Mouse (Mus musculus): ENCODE results near the gene Synpo2l. TPM values are rescaled to one million over a fixed set of nuclear protein-coding genes. Genes with fewer than 3 reads are reported as not detected.
"Not testable (repeated sequence)": the region's sequence is repeated elsewhere in the genome, so short reads cannot be mapped to it uniquely, and the experiment has no call there.

The Synpo2l gene
- polyA plus RNA-seq (2015; fragmentation: Nextera tagmentation; extraction: Ambion mirVana), result 30.1 and 37.7 TPM in 2 replicates

DNA sequence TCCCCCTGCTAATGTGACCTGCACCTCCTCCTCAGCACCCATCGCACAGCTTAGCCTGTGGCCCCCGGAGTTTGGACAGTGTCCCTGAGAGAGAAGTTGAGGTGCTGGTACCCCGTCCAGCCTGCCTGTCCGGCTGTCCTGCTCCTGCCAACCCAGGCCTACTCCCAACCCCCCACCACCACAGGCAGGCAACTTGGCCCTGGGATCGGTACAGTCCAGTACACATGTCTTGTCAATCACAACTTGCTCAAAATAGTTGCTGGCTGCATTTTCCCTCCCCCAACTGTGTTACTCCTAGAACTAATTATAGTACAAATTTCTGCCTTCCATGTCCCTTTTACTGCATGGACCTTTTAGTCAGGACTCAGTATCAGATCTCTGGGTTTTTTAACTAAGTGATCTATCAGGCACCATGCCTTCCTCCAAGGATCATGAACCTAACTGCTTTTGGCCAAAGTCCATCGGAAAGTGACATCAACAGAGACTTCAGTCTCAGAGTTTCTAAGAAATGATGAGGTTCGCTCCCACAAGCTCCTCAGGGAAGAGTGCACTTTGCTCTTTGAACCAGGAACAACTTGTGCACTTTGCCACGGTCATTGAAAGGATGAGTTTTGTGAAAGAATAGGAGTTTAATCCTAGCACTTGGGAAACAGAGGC is at the start of gene Synpo2l:
TSS of gene Synpo2l (minus strand) at position 201 of the 657 bp plus-strand sequence.
- Histone ChIP-seq H3K27ac (replicated peaks) (peak within 1 kb of the TSS; percentile 39; the same call in 1 of the 2 replicates), H3K36me3 (no peaks in the 10 kb centered on the region), H3K9me3 (replicated peaks) (no peaks in the 10 kb centered on the region), H3K4me2 (replicated peaks) (no peak within 1 kb of the TSS), H3K27me3 (no peaks in the 10 kb centered on the region; the same call in 1 of the 2 replicates), H3K4me3 (replicated peaks) (no peak within 1 kb of the TSS), H3K9ac (no peak within 1 kb of the TSS), H3K4me1 (no peaks in the 10 kb centered on the region)
- WGBS, result 74% methylated on average over 8 of the region's 8 CpGs
- 0 out of 2 replicates have a peak, but pooled peaks have one; percentile 36 for ATAC-seq (ENCODE audit: insufficient number of reproducible peaks, low FRiP score, low TSS enrichment, low read depth)

DNA sequence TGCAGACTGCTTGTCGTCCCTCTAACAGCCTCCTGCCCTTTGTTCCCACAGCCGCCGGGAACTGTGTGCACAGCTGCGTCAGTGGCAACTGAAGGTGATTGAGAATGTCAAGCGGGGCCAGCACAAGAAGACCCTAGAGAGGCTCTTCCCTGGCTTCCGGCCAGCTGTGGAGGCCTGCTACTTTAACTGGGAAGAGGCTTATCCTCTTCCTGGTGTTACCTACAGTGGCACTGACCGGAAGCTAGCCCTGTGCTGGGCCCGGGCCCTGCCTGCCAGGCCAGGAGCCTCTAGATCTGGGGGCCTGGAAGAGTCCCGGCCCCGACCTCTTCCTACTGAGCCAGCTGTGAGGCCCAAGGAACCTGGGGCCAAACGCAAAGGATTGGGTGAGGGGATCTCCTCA is 45.7 kb upstream of the Synpo2l start:
- Histone ChIP-seq H3K9me3 (replicated peaks) (no peaks in the 10 kb centered on the region), H3K36me3 (peaks cover 87% of the 10 kb centered on the region), H3K27me3 (no peaks in the 10 kb centered on the region), H3K4me1 (peaks cover 8% of the 10 kb centered on the region), H3K4me2 (replicated peaks) (no peak overlapping the region), H3K4me3 (replicated peaks) (no peak overlapping the region), H3K27ac (replicated peaks) (no peak overlapping the region), H3K9ac (no peak overlapping the region)
- ATAC-seq (ENCODE audit: insufficient number of reproducible peaks, low FRiP score, low TSS enrichment, low read depth), result no peak
- whole genome bisulfite sequencing, result 81% methylated on average over 11 of the region's 11 CpGs

DNA sequence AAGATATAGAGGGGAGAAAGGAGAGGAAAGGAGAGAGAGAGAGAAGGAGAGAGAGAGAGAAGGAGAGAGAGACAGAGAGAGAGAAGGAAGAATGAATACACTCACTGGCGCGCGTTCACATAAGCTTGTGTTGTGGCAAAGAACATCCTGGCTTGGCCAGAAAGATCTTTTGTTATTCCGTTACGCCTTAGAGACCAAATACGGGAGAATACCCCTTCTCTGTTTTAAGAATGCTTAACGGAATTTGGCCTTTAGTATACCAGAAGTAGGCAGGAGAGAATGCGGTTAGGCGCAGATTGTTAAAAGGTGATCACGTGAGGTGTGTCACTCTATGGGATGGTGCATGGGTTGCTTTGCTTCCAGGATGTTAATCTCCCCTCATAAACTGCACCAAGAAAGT is 40.1 kb upstream of the Synpo2l start:
- no peaks in the 10 kb centered on the region for H3K9me3 ChIP-seq (replicated peaks)
- peak overlapping the region; percentile 94 for H3K27ac ChIP-seq (replicated peaks)
- H3K4me1 ChIP-seq, result peaks cover 16% of the 10 kb centered on the region
- H3K4me3 ChIP-seq (replicated peaks), result peak overlapping the region; percentile 94
- H3K36me3 ChIP-seq, result peaks cover 32% of the 10 kb centered on the region
- peak overlapping the region; percentile 75 for H3K4me2 ChIP-seq (replicated peaks)
- H3K27me3 ChIP-seq, result no peaks in the 10 kb centered on the region
- ATAC-seq (ENCODE audit: insufficient number of reproducible peaks, low FRiP score, low TSS enrichment, low read depth), result no peak
- WGBS, result 4% methylated on average over 10 of the region's 10 CpGs
- peak overlapping the region; percentile 97 for H3K9ac ChIP-seq

DNA sequence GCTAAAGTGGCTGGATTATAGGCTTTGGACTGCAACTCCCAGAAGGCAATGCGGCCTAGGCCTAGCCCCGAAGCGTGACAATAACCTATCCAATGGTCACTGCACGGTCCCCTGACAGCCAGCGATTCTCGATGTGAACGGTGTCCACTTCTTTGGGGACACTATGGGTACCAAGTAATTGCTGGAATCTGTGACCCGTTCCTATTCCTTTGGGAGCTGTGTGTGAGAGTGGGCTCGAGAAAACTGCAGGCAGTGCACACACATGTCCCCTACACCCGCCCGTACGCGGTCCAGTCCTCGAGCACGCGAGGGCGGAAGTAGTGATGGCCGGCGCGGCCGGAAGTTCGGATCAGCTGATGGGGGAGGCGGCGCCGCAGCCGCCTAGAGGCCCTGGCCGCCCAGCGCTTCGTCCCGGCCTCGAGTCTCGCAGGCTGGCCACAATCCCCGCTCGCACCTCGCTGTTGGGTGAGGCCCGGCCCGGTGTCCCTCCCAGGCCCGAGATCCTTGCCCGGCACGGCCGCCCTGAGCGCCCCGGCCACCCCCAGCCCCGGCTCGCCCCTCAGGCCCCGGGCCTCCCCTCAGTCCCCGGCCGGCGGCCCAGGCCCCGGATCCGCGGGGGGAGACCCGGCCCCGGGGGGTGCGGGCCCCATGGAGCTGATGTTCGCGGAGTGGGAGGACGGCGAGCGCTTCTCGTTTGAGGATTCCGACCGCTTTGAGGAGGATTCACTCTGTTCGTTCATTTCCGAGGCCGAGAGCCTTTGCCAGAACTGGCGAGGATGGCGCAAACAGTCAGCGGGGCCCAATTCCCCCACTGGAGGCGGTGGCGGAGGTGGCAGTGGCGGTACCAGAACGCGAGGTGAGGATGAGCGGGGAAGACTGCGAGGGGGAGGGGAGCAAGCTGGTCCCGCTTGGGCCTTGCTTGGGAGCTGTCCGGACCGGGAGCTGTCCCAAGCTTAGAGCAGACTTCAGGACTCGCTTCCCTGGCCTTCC is 39.3 kb upstream of the Synpo2l start, which contains the start of gene Zswim8:
TSS of gene Zswim8 (plus strand) at position 352 of the 990 bp plus-strand sequence.
- WGBS, result 1% methylated on average over 75 of the region's 80 CpGs
- peak; percentile 93 for ATAC-seq (ENCODE audit: insufficient number of reproducible peaks, low FRiP score, low TSS enrichment, low read depth)
- Histone ChIP-seq H3K27me3 (no peaks in the 10 kb centered on the region), H3K9ac (peak within 1 kb of the TSS; percentile 97), H3K4me3 (replicated peaks) (peak within 1 kb of the TSS; percentile 94), H3K9me3 (replicated peaks) (no peaks in the 10 kb centered on the region), H3K4me2 (replicated peaks) (peak within 1 kb of the TSS; percentile 75), H3K4me1 (peaks cover 16% of the 10 kb centered on the region), H3K27ac (replicated peaks) (peak within 1 kb of the TSS; percentile 94), H3K36me3 (peaks cover 24% of the 10 kb centered on the region)

DNA sequence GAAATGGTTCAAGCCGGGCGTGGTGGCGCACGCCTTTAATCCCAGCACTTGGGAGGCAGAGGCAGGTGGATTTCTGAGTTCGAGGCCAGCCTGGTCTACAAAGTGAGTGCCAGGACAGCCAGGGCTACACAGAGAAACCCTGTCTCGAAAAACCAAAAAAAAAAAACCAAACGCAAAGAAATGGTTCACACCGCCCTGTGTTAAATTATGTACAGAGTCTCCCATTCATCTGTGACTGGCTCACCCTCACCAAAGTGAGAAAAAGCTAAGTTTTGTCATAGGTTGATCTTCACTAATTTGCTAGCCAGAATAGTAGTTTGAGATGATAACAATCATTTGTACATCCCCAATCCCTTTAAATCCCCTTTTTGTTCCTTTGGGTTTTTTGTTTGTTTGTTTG is 35.3 kb upstream of the Synpo2l start:
- peak overlapping the region; percentile 55 for H3K4me2 ChIP-seq (replicated peaks)
- H3K4me1 ChIP-seq, result peaks cover 25% of the 10 kb centered on the region
- not testable (repeated sequence) for ATAC-seq (ENCODE audit: insufficient number of reproducible peaks, low FRiP score, low TSS enrichment, low read depth); H3K36me3 ChIP-seq; H3K9me3 ChIP-seq (replicated peaks); H3K27me3 ChIP-seq
- H3K4me3 ChIP-seq (replicated peaks), result peak overlapping the region; percentile 92
- H3K27ac ChIP-seq (replicated peaks), result peak overlapping the region; percentile 93
- 10% methylated on average over 8 of the region's 8 CpGs for WGBS
- H3K9ac ChIP-seq, result peak overlapping the region; percentile 86

DNA sequence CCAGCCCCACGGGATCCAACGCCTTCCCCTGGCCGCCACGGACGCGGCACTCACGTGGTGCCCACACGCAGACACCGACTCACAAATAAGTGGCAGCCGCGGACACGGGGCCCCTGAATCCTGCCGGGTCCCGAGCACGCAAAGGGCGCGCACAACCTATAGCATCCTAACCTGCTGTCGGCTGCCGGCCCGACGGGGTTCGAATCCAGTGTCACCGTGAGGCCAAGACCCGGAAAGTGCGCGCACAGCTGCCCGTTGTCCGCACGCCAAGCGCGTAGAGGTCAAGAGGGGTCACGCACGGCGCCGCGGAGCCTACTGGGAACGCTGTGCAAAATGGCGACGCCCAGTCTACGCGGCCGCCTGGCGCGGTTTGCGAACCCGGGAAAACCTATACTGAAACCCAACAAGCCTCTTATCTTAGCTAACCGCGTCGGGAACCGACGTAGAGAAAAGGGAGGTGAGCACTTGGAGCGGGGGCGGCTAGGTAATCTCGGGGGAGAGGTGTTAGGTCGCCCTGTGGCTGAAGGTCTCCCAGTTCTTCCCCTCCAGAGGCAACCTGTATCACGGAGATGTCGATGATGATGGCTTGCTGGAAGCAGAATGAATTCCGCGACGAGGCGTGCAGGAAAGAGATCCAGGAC is 34.7 kb upstream of the Synpo2l start, which contains the start of gene Chchd1:
TSS of gene Chchd1 (plus strand) at position 266 of the 641 bp plus-strand sequence.
- peaks cover 26% of the 10 kb centered on the region for H3K4me1 ChIP-seq
- H3K27ac ChIP-seq (replicated peaks), result peak within 1 kb of the TSS; percentile 93
- peak within 1 kb of the TSS; percentile 55 for H3K4me2 ChIP-seq (replicated peaks)
- under 1% methylated on average over 61 of the region's 61 CpGs for WGBS
- 0 out of 2 replicates have a peak, but pooled peaks cover 5% of the 10 kb centered on the region for H3K36me3 ChIP-seq
- peak within 1 kb of the TSS; percentile 86 for H3K9ac ChIP-seq
- H3K27me3 ChIP-seq, result no peaks in the 10 kb centered on the region
- peak; percentile 69 for ATAC-seq (ENCODE audit: insufficient number of reproducible peaks, low FRiP score, low TSS enrichment, low read depth)
- H3K9me3 ChIP-seq (replicated peaks), result no peaks in the 10 kb centered on the region
- H3K4me3 ChIP-seq (replicated peaks), result peak within 1 kb of the TSS; percentile 92

DNA sequence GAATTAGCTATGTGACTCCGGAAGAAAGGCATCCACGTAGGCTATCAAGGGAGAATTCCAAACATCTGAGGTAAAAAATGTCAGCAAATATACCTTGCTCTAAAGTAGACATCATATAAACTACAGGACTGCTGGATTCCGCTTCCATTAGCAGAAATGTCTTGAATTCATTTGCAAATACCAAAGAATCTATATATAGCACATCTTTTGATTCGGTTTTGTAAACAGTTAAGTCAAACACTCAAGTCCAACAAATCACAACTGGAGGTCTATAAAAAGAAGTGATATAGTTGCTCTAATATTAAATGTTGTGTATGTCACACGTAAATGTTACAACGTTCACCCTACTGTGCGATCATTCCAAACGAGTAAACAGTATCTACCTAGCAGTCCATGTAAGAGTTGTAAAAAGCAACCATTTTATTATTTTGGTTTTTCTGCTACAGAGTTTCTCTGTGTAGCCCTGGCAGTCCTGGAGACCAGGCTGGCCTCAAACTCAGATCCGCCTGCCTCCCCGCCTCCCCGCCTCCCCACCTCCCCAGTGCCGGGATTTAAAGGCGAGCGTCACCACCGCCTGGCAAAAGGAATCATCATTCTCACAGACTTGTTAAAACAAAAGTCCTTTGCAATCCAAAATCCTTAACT is 34.1 kb upstream of the Synpo2l start:
- WGBS, result 7% methylated on average over 15 of the region's 15 CpGs
- Histone ChIP-seq H3K4me3 (replicated peaks) (peak overlapping the region; percentile 92), H3K9ac (peak overlapping the region; percentile 86), H3K9me3 (replicated peaks) (no peaks in the 10 kb centered on the region), H3K27ac (replicated peaks) (peak overlapping the region; percentile 93), H3K27me3 (no peaks in the 10 kb centered on the region), H3K4me1 (peaks cover 31% of the 10 kb centered on the region), H3K4me2 (replicated peaks) (peak overlapping the region; percentile 55), H3K36me3 (0 out of 2 replicates have a peak, but pooled peaks cover 5% of the 10 kb centered on the region)
- ATAC-seq (ENCODE audit: insufficient number of reproducible peaks, low FRiP score, low TSS enrichment, low read depth), result peak; percentile 45; the same call in 1 of the 2 replicates

DNA sequence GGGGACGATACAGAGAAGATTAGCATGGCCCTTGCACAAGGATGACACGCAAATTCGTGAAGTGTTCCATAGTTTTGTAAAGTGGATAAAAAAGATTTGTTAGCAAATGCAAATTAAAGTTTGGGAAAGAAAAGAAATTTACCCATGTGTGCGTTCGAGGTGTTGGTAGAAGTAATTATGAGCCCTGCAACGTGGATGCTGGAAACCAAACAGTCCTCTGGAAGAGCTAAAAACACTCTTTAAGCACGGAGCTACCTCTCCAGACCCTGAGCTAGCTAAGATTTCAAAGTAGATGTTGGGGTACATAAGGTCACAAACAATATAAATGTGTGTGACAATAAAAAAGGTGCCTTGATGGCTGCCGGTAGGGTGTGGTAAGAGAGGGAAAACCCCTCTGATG is 33.4 kb upstream of the Synpo2l start:
- Histone ChIP-seq H3K9ac (no peak overlapping the region), H3K36me3 (0 out of 2 replicates have a peak, but pooled peaks cover 5% of the 10 kb centered on the region), H3K27ac (replicated peaks) (no peak overlapping the region; the same call in 1 of the 2 replicates), H3K4me1 (peaks cover 38% of the 10 kb centered on the region), H3K4me3 (replicated peaks) (peak overlapping the region; percentile 92), H3K4me2 (replicated peaks) (peak overlapping the region; percentile 55), H3K27me3 (no peaks in the 10 kb centered on the region), H3K9me3 (replicated peaks) (no peaks in the 10 kb centered on the region)
- 76% methylated on average over 8 of the region's 8 CpGs for WGBS
- ATAC-seq (ENCODE audit: insufficient number of reproducible peaks, low FRiP score, low TSS enrichment, low read depth), result no peak

DNA sequence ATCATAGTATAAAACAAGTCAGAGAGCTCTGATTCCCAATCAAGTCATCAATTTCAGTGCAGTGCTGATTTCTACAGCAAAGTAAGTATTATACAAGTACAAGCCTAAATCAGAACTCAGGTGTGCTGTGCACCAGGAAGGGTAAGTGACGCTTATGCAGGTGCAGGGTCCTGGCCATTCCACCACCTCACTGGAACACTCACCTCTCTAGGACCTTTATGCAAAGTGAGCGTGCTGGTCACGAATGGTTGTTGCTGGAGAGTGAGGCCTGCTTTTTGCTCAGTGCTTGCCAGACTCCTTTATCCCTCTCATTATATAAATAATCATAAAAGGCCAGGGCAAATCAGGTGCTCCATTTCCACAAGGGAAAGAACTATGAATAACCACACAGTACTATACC is 32.2 kb upstream of the Synpo2l start:
- no peaks in the 10 kb centered on the region for H3K27me3 ChIP-seq
- no peak overlapping the region for H3K4me3 ChIP-seq (replicated peaks)
- no peak overlapping the region for H3K4me2 ChIP-seq (replicated peaks)
- WGBS, result 84% methylated on average over 3 of the region's 3 CpGs
- no peak overlapping the region for H3K27ac ChIP-seq (replicated peaks)
- H3K9ac ChIP-seq, result no peak overlapping the region
- no peaks in the 10 kb centered on the region for H3K9me3 ChIP-seq (replicated peaks)
- H3K4me1 ChIP-seq, result peaks cover 49% of the 10 kb centered on the region
- ATAC-seq (ENCODE audit: insufficient number of reproducible peaks, low FRiP score, low TSS enrichment, low read depth), result no peak
- 0 out of 2 replicates have a peak, but pooled peaks cover 5% of the 10 kb centered on the region for H3K36me3 ChIP-seq

DNA sequence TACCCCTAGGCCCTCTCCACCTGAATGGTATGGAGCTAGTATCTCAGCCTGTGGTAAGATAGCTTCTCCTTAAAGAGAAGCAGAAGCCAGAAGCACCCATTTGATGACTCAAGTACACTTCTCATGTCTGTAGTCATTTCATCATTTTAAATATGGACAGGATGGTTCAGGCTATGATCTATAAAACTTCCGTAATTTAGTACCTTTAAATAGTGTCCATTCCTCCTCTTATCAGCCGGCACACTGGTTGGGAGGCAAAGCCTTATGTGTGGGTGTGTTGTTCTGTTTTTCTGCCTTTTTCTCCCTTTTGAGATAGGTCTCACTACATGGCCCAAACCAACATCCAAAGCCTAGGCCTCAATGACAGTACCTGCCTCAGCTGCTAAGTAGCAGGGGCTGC is 30.4 kb upstream of the Synpo2l start:
- Histone ChIP-seq H3K4me3 (replicated peaks) (no peak overlapping the region), H3K4me2 (replicated peaks) (no peak overlapping the region), H3K27ac (replicated peaks) (no peak overlapping the region), H3K4me1 (peaks cover 60% of the 10 kb centered on the region), H3K9me3 (replicated peaks) (no peaks in the 10 kb centered on the region), H3K36me3 (peaks cover 15% of the 10 kb centered on the region), H3K27me3 (no peaks in the 10 kb centered on the region), H3K9ac (no peak overlapping the region)
- 89% methylated on average over 2 of the region's 2 CpGs for WGBS
- no peak for ATAC-seq (ENCODE audit: insufficient number of reproducible peaks, low FRiP score, low TSS enrichment, low read depth)

Data from embryonic facial prominence, embryonic 15.5 days (tissue).